Mouse (Mus musculus) stomach, postnatal 0 days (tissue): ENCODE results near the gene Bach2. TPM values are rescaled to one million over a fixed set of nuclear protein-coding genes. Genes with fewer than 3 reads are reported as not detected.

Source experiments
- ATAC-seq: fragments of 200-750 bp; cut with Nextera tagmentation; 2 replicates; pipeline ENCODE4 v1.8.0; 2017; ENCODE audit not compliant: low FRiP score, low TSS enrichment
- DNase-seq: peaks from one replicate; pipeline ENCODE4 v3.0.0-alpha.2; 2016; ENCODE audit warnings: low spot score
- H3K27ac ChIP-seq: fragments of 300-500 bp; sonication (generic); replicated peaks from 2 replicates; pipeline ENCODE4 v1.5.1; 2014; ENCODE audit warnings: mild to moderate bottlenecking, control low read depth
- H3K27me3 ChIP-seq: fragments of 300-500 bp; sonication (generic); 2 replicates; pipeline ENCODE4 v1.6.1; 2014; ENCODE audit warnings: low read length; ENCODE audit not compliant: control insufficient read depth, insufficient read depth
- H3K36me3 ChIP-seq: fragments of 300-500 bp; sonication (generic); 2 replicates; pipeline ENCODE4 v1.6.1; 2014; ENCODE audit warnings: low read length, mixed read lengths; ENCODE audit not compliant: control insufficient read depth, insufficient read depth
- H3K4me1 ChIP-seq: fragments of 300-500 bp; sonication (generic); replicated peaks from 2 replicates; pipeline ENCODE4 v1.6.1; 2014; ENCODE audit warnings: antibody characterized with exemption; ENCODE audit not compliant: control insufficient read depth, insufficient read depth
- H3K4me2 ChIP-seq: fragments of 300-500 bp; sonication (generic); replicated peaks from 2 replicates; pipeline ENCODE4 v1.6.1; 2014; ENCODE audit warnings: low read depth, mild to moderate bottlenecking, control low read depth, moderate library complexity
- H3K4me3 ChIP-seq: fragments of 300-500 bp; sonication (generic); 2 replicates; pipeline ENCODE4 v1.5.1; 2014; ENCODE audit warnings: low read depth, low read length, control low read depth
- H3K9ac ChIP-seq: fragments of 300-500 bp; sonication (generic); 2 replicates; pipeline ENCODE4 v1.6.1; 2014; ENCODE audit warnings: mild to moderate bottlenecking, low read length, control low read depth, mixed read lengths
- H3K9me3 ChIP-seq: fragments of 300-500 bp; sonication (generic); 2 replicates; pipeline ENCODE4 v1.6.1; 2016; ENCODE audit warnings: low read length; ENCODE audit not compliant: control insufficient read depth
- CTCF ChIP-seq: IDR thresholded peaks from 2 replicates; pipeline ENCODE4 v1.5.1; 2016; ENCODE audit warnings: antibody characterized with exemption, low read depth, mild to moderate bottlenecking, moderate library complexity
- EP300 ChIP-seq: optimal IDR thresholded peaks from 2 replicates; pipeline ENCODE3; 2016; ENCODE audit warnings: antibody characterized with exemption
- WGBS: fragments of 180-500 bp; shearing (Covaris S2); extraction: QIAGEN DNeasy Blood & Tissue Kit; methylation state at CpG from one replicate; pipeline ENCODE4 v1.1.7; 2014; 5-methylcytosine and 5-hydroxymethylcytosine counted together
- polyA plus RNA-seq: library from polyadenylated mRNA; unstranded; fragments of >200 nt; fragmentation: Nextera tagmentation; extraction: Ambion mirVana; gene quantifications from 2 replicates; pipeline ENCODE4 v1.2.1, GENCODE M21; 2015

The Bach2 gene
- polyA plus RNA-seq, 1 experiment from 2014 or later, result 1.9 TPM

- Histone ChIP-seq H3K36me3 (no peaks in the 10 kb centered on the region), H3K27ac (no peak overlapping the region), H3K9ac (no peak overlapping the region), H3K27me3 (no peaks in the 10 kb centered on the region), H3K9me3 (no peaks in the 10 kb centered on the region), H3K4me2 (no peak overlapping the region), H3K4me1 (no peaks in the 10 kb centered on the region), H3K4me3 (no peak overlapping the region)
- WGBS, result 59% methylated on average over 10 of the region's 10 CpGs
- TF ChIP-seq CTCF, result no peak
- no peak for ATAC-seq
- DNase-seq, result no peak
Observed at GRCm38 (mm10) chr4:32219428-32220128, 19.0 kb upstream of the Bach2 start.

- Histone ChIP-seq H3K4me3 (no peak overlapping the region), H3K4me1 (no peaks in the 10 kb centered on the region), H3K36me3 (no peaks in the 10 kb centered on the region), H3K9ac (no peak overlapping the region), H3K9me3 (no peaks in the 10 kb centered on the region), H3K4me2 (no peak overlapping the region), H3K27me3 (no peaks in the 10 kb centered on the region), H3K27ac (no peak overlapping the region)
- no peak for DNase-seq
- no peak for TF ChIP-seq CTCF
- no peak for TF ChIP-seq EP300
- ATAC-seq, result no peak
- WGBS, result 58% methylated on average over 4 of the region's 4 CpGs
Observed at GRCm38 (mm10) chr4:32220129-32220491, 18.5 kb upstream of the Bach2 start.

GRCm38 (mm10) chr4:32220961-32221360 lies 17.6 kb upstream of the Bach2 start:
- H3K27ac ChIP-seq, result no peak overlapping the region
- no peak overlapping the region for H3K9ac ChIP-seq
- no peaks in the 10 kb centered on the region for H3K27me3 ChIP-seq
- H3K4me3 ChIP-seq, result no peak overlapping the region
- no peak for TF ChIP-seq EP300
- TF ChIP-seq CTCF, result no peak
- H3K4me2 ChIP-seq, result no peak overlapping the region
- 54% methylated on average over 6 of the region's 6 CpGs for WGBS
- ATAC-seq, result no peak
- no peak for DNase-seq
- no peaks in the 10 kb centered on the region for H3K36me3 ChIP-seq
- no peaks in the 10 kb centered on the region for H3K4me1 ChIP-seq
- H3K9me3 ChIP-seq, result no peaks in the 10 kb centered on the region

GRCm38 (mm10) chr4:32223563-32223962 lies 15.0 kb upstream of the Bach2 start:
- H3K27me3 ChIP-seq, result no peaks in the 10 kb centered on the region
- TF ChIP-seq EP300 (no peak), CTCF (no peak)
- no peaks in the 10 kb centered on the region for H3K36me3 ChIP-seq
- H3K9ac ChIP-seq, result no peak overlapping the region
- no peak overlapping the region for H3K4me3 ChIP-seq
- no peak overlapping the region for H3K27ac ChIP-seq
- no peaks in the 10 kb centered on the region for H3K4me1 ChIP-seq
- DNase-seq (no peak), ATAC-seq (no peak)
- no peak overlapping the region for H3K4me2 ChIP-seq
- no peaks in the 10 kb centered on the region for H3K9me3 ChIP-seq

- WGBS, result 84% methylated on average over 2 of the region's 2 CpGs
- no peaks in the 10 kb centered on the region for H3K9me3 ChIP-seq
Observed at GRCm38 (mm10) chr4:32225191-32225590, 13.4 kb upstream of the Bach2 start.

GRCm38 (mm10) chr4:32227970-32228557 lies 10.5 kb upstream of the Bach2 start:
- H3K9ac ChIP-seq, result no peak overlapping the region
- DNase-seq (no peak), ATAC-seq (no peak)
- no peak overlapping the region for H3K27ac ChIP-seq
- TF ChIP-seq EP300 (no peak), CTCF (no peak)
- no peaks in the 10 kb centered on the region for H3K27me3 ChIP-seq
- no peaks in the 10 kb centered on the region for H3K9me3 ChIP-seq
- H3K4me2 ChIP-seq, result no peak overlapping the region
- no peak overlapping the region for H3K4me3 ChIP-seq
- H3K4me1 ChIP-seq, result no peaks in the 10 kb centered on the region
- WGBS, result 57% methylated on average over 8 of the region's 8 CpGs
- H3K36me3 ChIP-seq, result no peaks in the 10 kb centered on the region

More at GRCm38 (mm10) chr4:32225191-32225590, 13.4 kb upstream of the Bach2 start:
- no peak overlapping the region for H3K4me2 ChIP-seq
- no peak overlapping the region for H3K4me3 ChIP-seq
- no peaks in the 10 kb centered on the region for H3K27me3 ChIP-seq
- no peaks in the 10 kb centered on the region for H3K4me1 ChIP-seq
- no peak overlapping the region for H3K9ac ChIP-seq
- no peak for TF ChIP-seq CTCF
- TF ChIP-seq EP300, result no peak
- DNase-seq (no peak), ATAC-seq (no peak)
- no peaks in the 10 kb centered on the region for H3K36me3 ChIP-seq
- no peak overlapping the region for H3K27ac ChIP-seq
